Mouse (Mus musculus): Measurements from ENCODE around the gene Gm21992.

DNA sequence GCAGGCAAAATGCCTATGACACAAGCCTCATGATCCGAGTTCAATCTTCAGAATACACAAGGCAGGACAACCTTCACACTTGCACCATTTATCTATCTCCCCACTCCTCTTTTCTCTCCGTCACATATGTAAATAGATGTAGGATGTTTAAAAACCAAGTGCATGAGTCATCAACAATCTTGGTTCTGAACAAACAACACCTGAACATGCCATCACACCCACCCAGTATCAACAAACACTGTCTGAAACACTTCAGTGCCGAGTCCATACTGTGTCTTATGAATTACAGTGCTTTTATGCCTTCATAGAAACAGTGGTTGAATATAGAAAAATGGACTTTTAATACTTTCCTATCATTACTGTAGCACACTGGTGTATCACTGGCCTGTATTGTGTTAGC is 38.6 kb downstream of the Gm21992 start:
- TF ChIP-seq POLR2A (IDR thresholded peaks at IDR 0.05; ENCODE audit: extremely low read depth, insufficient read depth, low read length) (no peak), CTCF (IDR thresholded peaks at IDR 0.05; ENCODE audit: low read depth, low read length) (no peak)

Measured in liver, adult 2 months (tissue).